Mouse (Mus musculus) layer of hippocampus, adult 9-11 months (tissue): ENCODE results near the gene Cercam.

ENCODE experiments used
- DNase-seq: peaks from one replicate; pipeline ENCODE4 v3.0.0; 2022

Cercam gene

DNA sequence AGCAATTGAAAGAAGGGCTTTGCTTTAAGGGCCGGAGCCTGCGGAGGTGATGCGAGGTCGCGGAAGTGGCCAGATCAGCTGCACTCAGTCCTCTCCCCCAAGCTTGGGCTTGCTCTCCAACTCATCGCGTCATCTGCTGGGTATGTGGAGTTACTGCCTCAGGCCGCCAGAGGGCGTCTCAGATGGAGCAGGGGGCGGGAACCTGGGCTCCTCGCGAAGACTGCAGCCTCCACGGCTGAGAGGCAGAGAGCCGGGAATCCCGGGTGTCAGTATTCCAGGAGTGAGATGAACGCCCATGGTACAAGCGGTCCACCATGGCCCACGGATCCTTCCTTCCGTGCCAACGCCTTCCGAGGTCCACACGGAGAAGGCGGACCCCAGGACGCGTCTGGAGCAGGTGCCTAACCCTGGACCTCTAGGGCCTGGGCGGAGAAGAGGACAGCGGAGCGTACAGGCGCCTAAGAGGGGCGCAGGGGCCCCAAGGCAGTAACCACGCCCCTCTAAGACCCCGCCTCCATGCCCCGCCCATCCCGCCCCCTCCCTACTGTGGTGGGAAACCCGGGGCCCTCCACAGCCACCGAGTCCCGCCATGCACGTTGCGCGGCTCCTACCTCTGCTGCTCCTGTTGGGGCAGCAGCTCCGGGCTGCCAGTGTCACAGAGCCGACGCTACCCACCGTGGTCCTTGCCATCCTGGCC, at the start of gene Cercam:
Gene Cercam, plus strand, starts transcription at position 216 of the 697 bp plus-strand sequence.
- DNase-seq: peak; percentile 77

DNA sequence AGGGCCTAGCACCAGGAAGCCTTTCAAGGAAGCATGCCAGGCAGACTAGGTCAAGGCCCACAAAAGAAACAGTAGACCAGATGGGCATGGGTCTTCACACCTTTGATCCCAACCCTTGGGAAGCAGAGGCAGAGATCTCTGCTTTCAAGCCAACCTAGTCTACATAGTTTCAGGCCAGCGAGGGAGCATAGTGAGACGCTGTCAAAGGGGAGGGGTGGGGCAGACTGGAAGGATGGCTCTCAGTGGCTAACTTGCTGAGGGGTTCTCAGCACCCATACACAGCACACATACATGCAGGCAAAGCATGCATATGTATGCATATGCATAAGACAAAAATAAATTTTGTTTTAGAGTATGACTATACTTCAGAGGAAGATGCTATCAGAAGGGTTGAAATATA, 49.6 kb upstream of the Cercam start:
- DNase-seq: no peak

DNA sequence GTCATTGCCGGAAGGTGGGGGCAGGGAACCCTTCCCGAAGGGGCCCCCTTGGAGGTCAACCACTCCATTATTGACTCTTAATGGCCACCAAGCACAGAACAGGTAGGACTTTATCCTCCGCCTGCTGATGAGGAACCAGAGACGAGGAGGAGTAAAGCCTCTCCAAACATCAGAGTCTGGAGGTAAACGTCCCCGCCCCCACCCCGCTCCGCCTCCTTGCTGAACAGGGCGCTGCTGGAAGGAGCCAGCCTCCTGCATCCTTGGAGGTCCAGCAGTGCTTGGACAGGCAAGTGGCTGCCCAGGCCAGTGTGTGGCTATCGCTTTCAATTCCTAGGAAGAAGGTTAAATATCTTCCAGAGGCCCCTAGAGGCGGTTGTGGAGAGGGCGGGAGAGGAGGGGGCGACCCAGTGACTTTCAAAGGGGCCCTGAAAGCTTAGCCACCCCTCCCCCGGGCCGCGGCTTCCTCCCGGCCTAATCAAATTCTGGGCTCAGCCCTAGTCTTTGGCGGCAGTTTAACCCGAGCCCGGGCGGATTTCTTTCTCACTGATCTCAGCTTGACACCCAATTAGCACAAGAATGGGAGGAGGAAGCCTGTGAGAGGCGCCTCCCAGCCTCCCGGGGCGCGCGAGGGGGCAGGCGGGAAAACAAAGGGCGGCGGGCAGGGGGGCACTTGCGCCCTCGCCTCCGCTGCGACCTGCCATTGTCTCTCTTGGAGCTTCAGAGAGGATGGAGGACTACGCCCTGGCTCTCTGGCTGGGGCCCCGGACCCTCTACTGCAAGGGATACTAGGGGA, 48.7 kb upstream of the Cercam start, which contains the start of gene Urm1:
Gene Urm1, plus strand, starts transcription at position 51 of the 793 bp plus-strand sequence.
- peak; percentile 55 for DNase-seq

DNA sequence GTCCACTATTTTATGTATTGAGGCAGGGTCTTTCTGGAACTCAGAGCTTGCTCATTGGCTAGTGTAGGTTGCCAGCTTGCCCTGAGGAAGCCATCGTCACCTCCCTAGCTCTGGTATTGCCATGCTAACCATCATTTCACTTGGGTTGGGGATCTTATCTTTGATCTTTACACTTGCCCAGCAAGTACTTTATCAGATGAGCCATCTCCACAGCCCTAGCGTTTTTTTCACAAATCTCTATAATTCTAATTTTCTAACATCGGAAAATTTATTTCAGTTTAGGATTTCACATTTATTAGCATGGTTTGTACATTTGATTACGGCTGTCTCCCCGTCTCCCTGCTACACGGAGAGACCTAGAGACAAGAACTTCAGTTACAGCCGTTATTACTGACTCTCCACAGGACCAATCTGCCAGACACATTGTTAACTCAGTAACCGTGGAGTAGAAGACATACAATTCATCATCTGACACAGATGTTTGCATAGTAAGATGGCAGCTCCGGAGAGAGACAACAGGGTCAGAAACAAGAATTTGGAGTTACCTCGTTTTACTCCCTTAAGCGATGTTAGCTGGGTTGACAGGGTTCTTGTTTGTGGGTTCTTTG, 42.5 kb upstream of the Cercam start:
- DNase-seq: no peak

DNA sequence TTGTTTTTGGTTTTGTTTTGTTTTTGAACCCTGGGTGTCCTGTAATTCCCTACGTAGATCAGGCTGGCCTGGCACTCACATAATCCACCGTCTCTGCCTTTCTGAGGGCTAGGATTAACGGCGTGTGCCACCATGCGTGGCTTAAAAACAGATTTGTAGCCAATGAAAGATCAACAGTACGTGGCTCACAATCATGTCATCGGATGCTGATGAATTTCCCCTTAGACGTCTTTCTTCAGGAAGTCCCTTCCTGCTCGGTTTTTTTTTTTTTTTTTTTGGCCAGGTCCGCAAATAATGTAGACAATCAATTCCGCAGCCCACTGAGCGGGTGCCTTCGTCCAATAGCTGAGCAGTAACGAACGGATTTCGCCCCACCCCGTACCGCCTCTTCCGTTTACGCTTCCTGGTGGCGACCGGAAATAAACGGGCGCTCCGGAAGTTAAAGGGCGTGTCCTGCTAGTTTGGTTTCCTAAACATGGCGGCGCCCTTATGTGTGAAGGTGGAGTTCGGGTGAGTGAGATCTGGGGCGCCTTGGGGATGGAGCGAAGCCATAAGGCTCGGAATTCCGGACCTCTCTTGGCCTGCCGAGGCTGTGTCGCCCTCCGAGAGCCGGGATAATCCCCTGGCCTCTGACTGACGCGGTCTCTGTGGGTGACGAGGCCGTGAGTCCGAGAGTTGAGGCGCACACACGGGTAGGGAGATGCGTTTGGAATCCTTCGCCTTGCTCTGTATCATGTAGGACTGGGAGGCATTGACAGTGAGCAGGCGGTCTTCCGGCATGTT, 41.8 kb upstream of the Cercam start:
- DNase-seq: peak; percentile 97

DNA sequence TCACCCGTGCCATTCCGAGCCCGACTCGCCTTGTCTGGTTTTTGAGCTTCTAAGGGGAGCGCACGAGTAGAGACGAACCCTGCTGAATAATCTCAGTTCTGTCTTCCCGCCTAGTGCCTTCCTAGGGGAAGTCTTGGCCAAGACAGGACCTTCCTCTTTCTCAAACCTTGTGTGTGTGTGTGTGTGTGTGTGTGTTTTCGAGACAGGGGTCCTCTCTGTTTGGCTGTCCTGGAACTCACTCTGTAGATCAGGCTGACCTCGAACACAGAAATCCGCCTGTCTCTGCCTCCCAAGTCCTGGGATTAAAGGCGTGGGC, 41.3 kb upstream of the Cercam start:
- DNase-seq: no peak

DNA sequence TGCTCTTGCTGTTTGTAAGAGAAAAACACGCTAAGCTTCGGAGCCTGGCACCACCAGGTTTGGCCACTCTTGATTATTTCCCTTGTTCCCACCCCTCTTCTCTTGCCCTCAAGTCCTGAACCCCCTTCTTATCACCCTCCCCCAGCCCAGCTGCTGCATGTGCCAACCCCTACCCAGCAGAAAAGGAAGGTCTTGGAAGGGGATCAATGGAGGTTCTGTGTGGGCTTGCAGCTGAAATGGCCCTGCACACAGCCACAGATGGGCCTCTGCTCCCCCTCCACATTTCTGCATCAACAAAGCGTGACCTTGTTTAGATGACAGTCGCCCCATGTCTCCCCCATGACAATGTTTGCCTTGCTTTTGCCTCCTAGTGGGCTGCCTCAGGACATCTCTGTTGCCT, 37.9 kb upstream of the Cercam start:
- DNase-seq: peak; percentile 90

DNA sequence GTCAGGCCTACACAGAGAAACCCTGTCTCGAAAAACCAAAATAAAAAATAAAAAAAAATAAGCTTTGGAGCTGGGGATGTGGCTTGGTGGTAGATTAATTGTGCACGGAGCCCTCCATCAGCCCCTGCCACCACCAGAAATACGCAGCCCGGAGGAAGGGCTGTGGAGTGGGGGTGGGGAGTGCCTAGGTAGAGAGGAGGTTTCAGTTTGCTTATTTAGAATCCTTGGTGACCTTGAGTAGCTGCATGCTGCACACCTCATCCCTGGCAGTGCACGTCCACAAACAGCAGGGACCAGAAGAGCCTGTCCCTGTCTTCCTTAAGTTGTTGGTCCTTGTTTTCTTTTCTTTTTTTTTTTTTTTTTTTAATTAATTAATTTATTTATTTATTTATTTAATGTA, 35.2 kb upstream of the Cercam start:
- no peak for DNase-seq

DNA sequence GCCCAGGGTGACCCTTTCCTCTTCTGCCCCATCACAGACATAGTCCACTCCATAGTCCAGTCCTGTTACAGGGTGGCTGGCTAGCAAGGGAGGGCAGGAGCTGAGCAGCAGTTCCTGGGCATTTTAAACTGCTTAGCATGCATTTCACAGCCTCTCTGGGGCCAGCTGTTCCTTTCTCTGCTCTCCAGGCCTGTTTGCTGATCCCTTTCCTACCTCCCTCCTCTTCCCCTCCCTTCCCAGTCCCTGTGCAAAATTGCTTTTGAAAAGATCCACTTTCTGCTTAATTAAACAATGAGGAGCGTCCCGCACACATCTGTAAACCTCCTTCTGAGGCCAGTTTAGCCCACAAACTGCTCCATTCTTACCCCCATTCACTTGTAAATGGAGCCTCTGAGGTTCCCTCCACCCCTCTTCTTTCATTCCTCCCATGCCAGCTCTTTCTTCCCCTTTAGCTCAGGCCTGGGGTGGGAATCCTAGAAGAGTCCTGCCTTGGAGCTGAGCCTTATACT, 33.5 kb upstream of the Cercam start:
- DNase-seq: no peak

DNA sequence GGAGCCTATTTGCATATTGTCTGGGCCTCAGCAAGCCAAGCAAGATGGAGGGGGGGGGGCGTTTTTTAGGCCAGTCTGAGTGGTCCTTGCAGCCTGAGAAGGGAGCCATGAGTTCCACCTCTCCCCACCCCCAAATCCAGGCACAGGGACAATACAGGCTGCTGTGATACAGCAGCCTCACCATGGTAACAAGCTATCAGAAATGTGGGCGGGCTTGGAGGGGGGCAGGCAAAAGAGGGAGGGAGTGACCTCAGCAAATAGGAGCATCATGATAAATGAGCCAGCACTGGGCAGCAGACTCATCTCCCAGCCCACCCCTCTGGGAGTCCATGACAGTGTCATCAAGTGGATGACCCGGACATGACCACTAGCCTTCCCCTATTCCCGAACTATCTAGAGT, 29.5 kb upstream of the Cercam start:
- DNase-seq: no peak

DNA sequence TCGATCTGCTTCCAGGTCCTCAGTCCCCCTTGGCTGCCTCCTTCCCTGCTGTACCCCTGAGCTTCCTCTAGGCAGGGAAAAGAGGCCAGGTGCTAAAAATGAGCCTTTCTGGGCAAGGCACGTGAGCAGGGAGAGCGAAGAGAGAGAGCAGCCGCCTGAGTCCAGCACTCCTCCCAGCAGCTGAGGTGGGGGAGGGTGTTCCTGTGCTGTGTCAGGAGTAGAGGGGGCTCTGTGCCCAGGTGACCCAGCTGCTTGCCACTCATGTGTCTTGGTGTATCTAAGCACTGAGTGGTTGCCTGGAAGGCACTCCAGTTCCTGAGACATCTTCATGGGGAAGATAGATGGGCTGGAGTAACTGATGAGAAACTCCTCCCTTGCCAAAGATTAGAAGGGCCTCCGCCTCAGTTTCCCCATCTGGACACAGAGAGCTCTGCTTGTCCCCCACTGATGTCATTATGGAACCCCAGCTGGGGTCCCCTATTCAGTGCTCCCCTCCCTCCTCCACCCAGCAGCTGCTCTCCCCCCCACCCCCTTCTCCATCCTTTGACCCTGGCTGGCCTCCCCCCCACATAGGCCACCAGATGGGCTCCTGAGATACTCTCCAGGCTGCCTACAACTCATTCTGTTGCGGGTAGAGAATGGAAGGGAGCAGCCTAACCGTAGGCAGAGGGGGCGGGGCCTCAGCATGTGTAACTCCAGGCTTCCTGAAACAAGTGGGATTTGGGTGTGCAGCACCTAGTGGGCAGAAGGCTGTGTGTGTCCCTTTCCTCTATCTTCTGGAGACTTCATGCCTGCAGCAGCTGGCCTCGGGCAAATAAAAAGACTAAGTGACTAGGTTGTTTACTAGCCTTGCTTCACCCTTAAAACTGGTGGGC, 25.5 kb upstream of the Cercam start:
- DNase-seq: peak; percentile 80

DNA sequence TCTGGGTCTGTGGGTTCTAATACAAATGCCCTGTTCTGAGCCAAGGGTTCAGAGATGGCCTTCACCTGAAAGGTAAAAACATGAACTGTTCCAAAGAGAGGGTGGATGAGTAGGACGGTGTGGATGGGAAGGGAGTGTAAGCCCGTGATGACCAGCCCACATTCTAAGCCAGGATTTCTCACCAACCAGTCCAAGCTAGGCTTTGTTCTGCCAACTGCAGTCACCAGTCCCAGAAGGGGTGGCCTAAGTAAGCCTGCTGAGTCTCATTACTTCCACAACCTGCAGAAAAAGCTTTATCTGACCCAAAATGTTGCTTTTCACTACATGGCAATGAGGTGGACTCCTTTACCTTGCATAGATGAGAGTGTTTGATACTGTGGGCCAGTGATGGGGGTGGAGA, 24.8 kb upstream of the Cercam start:
- DNase-seq: no peak

DNA sequence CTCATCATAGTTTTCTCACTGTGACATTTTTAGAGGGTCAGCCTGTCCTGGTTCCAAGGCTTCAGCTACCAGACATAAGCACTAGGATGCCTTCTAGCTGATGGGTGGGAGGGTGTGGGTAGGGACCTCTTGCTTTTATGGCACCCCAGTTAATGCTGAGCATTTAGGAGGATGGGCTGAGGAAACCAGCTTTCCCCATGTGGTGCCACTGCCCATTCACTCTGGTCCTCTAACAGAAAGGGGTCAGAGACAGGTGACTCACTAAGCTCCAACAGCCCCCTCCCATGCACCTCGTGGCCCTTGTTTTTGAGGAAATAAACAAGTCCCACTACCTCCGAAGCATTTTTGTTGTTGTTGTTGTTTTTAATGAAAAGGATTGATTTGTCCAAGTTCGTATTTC, 24.3 kb upstream of the Cercam start:
- no peak for DNase-seq

DNA sequence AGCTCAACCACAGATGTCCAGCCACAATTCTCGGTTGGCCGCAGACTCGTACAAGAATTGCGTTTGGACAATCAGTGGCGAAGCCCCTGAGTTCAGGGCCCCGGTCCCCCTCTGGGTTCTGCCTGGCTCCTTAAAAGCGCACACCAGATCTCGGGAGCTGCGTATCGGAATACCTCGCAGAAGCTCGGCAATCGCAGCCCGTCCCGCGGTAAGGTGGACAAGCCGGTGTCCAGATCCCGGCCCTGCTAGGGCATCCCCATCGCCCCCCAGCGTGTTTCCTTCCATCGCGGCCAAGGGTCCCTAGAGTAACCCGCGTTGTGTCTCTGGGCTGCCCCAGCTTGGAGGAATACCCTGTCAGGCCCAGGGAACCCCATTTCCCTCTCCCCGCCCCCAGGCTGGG, 23.3 kb upstream of the Cercam start:
- DNase-seq: no peak

DNA sequence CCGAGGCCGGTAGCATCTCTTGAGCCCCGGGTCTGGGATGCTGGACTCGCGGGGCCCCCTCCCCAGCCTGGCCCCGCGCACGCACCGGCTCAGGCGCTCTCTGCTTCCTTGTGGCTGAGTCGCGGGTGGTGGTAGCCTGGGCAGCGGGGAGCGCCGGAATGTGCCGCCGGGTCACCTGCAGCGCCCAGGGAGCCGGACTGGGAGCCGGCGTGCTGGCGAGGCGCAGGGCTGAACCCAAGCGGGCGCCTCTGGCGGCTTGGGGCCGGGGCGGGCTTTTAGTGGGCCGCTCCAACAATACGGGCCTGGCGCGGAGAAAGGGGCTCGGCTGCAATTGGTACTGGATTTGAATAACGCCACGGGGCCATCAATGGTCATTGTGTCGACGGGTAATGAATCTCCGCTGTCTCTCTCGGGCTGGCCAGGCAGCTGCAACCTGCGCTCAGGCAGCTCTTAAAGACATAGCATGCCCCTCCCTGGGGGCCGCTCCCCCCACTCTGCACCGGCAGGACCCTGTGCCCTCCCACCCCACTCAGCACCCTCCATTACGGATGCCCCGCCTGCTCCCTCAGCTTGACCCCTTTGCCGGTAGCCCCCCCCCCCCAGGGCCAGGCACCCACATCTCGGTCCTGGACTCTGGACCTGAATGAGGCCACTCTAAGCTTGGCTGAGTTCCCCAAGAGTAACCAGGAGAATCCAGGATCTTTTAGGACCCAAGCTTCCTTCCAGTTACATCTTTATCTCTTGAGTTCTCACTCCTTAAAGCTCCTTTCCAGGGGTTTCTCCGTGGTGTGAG, 22.7 kb upstream of the Cercam start:
- peak; percentile 71 for DNase-seq

DNA sequence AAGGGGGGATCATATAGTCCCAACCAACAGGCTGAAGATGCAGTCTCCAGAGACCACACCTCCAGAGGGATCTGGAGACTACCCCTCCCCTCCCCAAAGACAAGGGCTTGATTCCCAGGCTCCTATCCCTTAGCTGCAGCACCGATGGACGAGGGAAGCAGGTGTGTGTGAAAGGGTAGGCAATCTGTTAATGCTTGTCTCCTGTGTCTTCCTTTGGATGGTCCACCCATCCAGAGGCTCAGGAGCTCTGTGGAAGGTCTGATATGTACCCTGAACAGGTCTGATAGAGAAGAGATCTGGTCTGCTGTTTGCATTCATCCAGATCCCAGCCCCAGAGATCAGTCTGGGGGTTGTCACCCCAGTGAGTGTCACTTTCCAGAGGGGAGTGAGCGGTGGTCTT, 22.1 kb upstream of the Cercam start:
- no peak for DNase-seq

DNA sequence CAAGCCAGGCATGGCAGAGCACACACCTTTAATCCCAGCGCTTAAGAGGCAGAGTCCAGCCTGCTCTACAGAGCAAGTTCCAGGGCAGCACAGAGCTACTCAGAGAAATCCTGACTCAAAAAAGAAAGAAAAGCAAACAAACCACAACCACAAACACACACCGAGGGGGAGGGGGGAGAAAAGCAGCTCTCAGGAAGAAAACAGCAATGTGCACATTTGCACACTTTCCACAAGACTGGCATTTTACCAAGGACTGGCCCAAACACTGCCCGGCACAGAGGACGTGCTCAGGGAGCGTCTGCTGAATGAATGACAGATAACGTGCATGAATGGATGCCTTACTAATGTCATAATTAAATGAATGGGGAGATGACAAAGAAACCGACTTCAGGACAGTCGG, 19.9 kb upstream of the Cercam start:
- no peak for DNase-seq

DNA sequence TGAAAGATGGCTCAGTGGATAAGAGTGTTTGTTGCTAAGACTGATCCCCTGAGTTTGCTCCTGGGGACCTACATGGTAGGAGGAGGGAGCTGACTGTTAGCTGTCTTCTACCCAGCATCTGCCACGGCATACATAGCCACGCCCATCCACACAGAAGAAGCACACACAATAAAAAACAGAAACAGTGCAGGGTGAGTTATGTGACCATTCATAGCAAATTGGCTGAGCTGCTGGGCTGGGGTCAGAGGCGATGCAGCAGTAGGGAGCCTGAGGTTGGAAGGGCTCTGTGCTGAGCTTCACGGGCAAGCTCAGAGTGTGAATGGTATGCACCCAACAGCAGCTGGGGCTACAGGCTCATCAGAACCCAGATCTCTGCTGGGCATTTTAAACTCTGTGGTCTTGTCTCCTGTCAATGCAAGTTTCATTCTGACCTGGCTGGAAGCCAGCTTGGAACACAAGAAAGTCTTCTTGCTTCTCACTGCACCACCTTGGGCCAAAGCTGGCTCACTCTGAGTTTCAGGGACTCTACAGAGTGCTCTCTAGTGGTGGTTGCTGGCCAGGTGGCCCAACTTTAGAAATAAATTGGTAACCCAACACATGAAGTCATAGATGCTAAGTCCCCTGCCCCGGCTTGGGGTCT, 19.0 kb upstream of the Cercam start:
- DNase-seq: no peak

DNA sequence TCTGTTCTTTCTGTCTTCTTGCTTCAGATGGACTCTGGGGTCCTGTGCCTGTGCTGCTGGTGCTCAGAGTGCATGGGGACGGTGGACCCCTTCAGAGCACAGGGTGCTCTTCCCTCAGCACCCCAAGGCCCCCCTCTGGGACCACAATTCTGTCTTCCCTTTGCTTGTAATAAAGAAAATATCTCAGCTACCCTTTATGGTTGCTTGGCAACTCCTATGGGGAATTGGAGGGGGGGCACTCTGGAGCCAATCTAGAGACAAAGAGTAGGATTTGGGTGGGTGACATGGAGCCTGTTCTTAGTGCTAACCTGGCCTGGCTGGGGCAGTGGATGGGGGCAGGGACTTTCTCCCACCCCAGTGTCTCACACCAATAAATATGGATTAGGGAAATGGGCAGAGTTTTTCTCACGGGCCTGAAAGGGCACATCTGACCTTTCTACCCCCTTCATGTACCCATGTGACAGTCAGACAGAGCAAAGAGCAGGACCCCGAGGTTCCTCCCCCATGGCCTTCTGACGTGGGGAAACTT, 15.9 kb upstream of the Cercam start:
- DNase-seq: no peak

DNA sequence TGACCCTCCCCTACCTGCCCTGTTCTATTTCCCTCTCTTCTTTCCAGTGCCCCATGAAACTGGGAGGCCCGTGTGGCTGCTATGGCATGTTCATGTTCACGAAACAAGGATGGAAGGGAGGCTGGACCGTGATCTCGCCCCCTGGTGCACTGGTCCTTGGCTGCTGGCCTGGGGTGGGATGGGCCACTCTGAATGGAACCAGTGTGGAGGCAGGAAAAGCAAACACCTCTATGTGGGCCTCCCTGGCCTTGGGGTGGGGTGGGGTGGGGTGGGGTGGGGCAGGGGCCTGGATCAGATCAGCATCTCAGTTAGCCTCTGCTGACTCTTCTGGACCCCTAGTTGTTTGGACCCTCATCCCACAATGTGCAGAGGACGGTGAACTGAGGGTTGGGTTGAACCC, 15.2 kb upstream of the Cercam start:
- no peak for DNase-seq
